ENCODE assay signal across 9 mouse cellular contexts in the genomic region with DNA sequence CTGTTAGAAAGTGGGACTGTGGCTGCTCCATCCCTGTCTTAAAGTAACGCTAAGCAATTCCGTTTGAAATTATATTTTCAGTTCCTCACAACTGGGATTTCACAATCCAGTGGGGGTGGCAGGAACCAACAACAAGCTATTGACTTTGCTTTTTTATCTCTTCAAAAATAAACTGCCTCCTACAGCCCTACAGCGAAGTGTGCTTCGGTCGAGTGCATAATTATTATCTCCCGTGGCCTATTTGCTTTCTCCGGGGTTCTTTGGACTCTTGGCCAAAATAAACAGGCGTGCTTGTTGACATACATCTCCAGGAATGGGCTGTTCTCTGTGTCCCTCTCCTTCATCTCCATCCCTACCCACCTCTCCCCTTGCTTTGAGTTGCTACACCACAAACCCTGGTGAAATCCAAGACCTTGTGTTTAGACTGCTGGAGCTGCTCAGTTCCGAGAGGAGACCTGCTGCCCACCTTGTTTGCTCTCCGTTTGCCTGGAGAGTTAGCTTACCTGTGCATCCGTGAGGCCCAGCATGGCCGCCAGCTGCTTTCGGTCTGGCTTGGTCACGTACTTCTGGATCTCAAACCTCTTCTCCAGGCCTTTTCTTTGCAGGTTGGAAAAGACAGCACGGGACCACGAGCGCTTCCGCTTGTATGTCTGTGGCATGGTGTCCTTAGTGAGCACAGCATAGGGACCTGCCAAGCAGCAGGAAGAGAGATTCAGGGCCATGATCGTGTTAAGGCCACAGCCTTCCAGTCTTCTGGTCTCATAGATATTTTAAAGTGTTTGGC. TPM values are rescaled to one million over a fixed set of nuclear protein-coding genes. Genes with fewer than 3 reads are reported as not detected.
DNase-seq lines count a peak whose midpoint lies in the region; ATAC-seq and TF ChIP-seq lines count a peak whose summit lies in the region.
"Had no signal": no experiment of that assay in that cellular context is flagged by ENCODE, and none has a peak within 500 bp of the region (broad histone marks: within the 10 kb centered on the region; RNA-seq: fewer than 3 reads in every experiment).

No protein-coding gene starts in this region.

- peaks cover 17% of the 10 kb centered on the region for H3K4me1 ChIP-seq in midbrain, embryonic 16.5 days (ENCODE audit: control insufficient read depth, insufficient read depth, low read length)
- 0 out of 2 replicates have a peak, but pooled peaks cover 4% of the 10 kb centered on the region for H3K4me1 ChIP-seq in midbrain, postnatal 0 days (ENCODE audit: insufficient read depth, low read length)
- H3K4me1 ChIP-seq in liver, embryonic 16.5 days (ENCODE audit: control insufficient read depth, low read depth, low read length), result peaks cover 14% of the 10 kb centered on the region
- peaks cover 21% of the 10 kb centered on the region for H3K4me1 ChIP-seq in stomach, embryonic 15.5 days

- peak; percentile 12 to 19 for DNase-seq in cerebellum, postnatal 25 days
- no peak for DNase-seq in cerebellum, postnatal 4 days (ENCODE audit: low spot score in 2 of 2)
- no peak for DNase-seq in midbrain, postnatal 0 days (ENCODE audit: low spot score)
- no peak for DNase-seq in cerebellum, adult 11-12 months
- no peak for DNase-seq in left cerebral cortex, postnatal 14 days (ENCODE audit: low spot score in 2 of 2)

- H3K36me3 ChIP-seq in midbrain, embryonic 16.5 days (ENCODE audit: control insufficient read depth, insufficient read depth, low read length), result no peaks in the 10 kb centered on the region
- H3K36me3 ChIP-seq in midbrain, postnatal 0 days (ENCODE audit: insufficient read depth, low read length), result no peaks in the 10 kb centered on the region
- no peaks in the 10 kb centered on the region for H3K36me3 ChIP-seq in liver, embryonic 16.5 days (ENCODE audit: control insufficient read depth, insufficient read depth)
- no peaks in the 10 kb centered on the region for H3K36me3 ChIP-seq in stomach, embryonic 15.5 days
- H3K36me3 ChIP-seq: midbrain, embryonic 15.5 days had no signal

- H3K4me3 ChIP-seq in midbrain, embryonic 16.5 days (ENCODE audit: low read depth, low read length), result 0 out of 2 replicates have a peak overlapping the region, but pooled peaks have one; percentile 5
- H3K4me3 ChIP-seq in midbrain, postnatal 0 days (ENCODE audit: low read depth, low read length), result no peak overlapping the region
- H3K4me3 ChIP-seq in liver, embryonic 16.5 days (ENCODE audit: low read depth, low read length), result peak overlapping the region; percentile 67
- peak overlapping the region; percentile 56 for H3K4me3 ChIP-seq in stomach, embryonic 15.5 days (replicated peaks)
- H3K4me3 ChIP-seq: midbrain, embryonic 15.5 days had no signal

- no peak overlapping the region for H3K9ac ChIP-seq in midbrain, embryonic 16.5 days (ENCODE audit: low read depth, low read length)
- H3K9ac ChIP-seq in midbrain, postnatal 0 days (replicated peaks; ENCODE audit: low read length, poor library complexity, severe bottlenecking), result no peak overlapping the region
- H3K9ac ChIP-seq in liver, embryonic 16.5 days (ENCODE audit: low read depth, low read length), result peak overlapping the region; percentile 35; the same call in 1 of the 2 replicates
- H3K9ac ChIP-seq in stomach, embryonic 15.5 days, result no peak overlapping the region
- H3K9ac ChIP-seq: midbrain, embryonic 15.5 days had no signal

- TF ChIP-seq CTCF in midbrain, postnatal 0 days (IDR thresholded peaks at IDR 0.05), result no peak

- no peaks in the 10 kb centered on the region for H3K9me3 ChIP-seq in midbrain, embryonic 16.5 days (replicated peaks; ENCODE audit: control insufficient read depth, low read length, poor library complexity, severe bottlenecking)
- no peaks in the 10 kb centered on the region for H3K9me3 ChIP-seq in midbrain, postnatal 0 days (ENCODE audit: low read length)
- H3K9me3 ChIP-seq in liver, embryonic 16.5 days (replicated peaks; ENCODE audit: control insufficient read depth, low read length), result no peaks in the 10 kb centered on the region
- no peaks in the 10 kb centered on the region for H3K9me3 ChIP-seq in stomach, embryonic 15.5 days
- H3K9me3 ChIP-seq: midbrain, embryonic 15.5 days had no signal

- H3K4me2 ChIP-seq in midbrain, embryonic 16.5 days (ENCODE audit: low read length), result no peak overlapping the region
- H3K4me2 ChIP-seq in midbrain, postnatal 0 days (ENCODE audit: low read depth, low read length, poor library complexity, severe bottlenecking), result no peak overlapping the region
- peak overlapping the region; percentile 14; the same call in 1 of the 2 replicates for H3K4me2 ChIP-seq in liver, embryonic 16.5 days (ENCODE audit: low read depth, low read length)
- peak overlapping the region; percentile 93 for H3K4me2 ChIP-seq in stomach, embryonic 15.5 days
- H3K4me2 ChIP-seq: midbrain, embryonic 15.5 days had no signal

- peaks cover 44% of the 10 kb centered on the region for H3K27me3 ChIP-seq in midbrain, embryonic 16.5 days (ENCODE audit: control insufficient read depth, insufficient read depth, low read depth, low read length)
- H3K27me3 ChIP-seq in midbrain, postnatal 0 days (ENCODE audit: insufficient read depth, low read length), result peaks cover 71% of the 10 kb centered on the region
- peaks cover 98% of the 10 kb centered on the region for H3K27me3 ChIP-seq in liver, embryonic 16.5 days (ENCODE audit: control insufficient read depth, insufficient read depth, low read depth, low read length)
- peaks cover 78% of the 10 kb centered on the region for H3K27me3 ChIP-seq in stomach, embryonic 15.5 days (replicated peaks)

- no peak for ATAC-seq in midbrain, embryonic 16.5 days
- no peak for ATAC-seq in midbrain, postnatal 0 days (ENCODE audit: low FRiP score)
- no peak for ATAC-seq in liver, embryonic 16.5 days (ENCODE audit: low read depth)
- ATAC-seq in stomach, embryonic 15.5 days (ENCODE audit: insufficient read depth, low FRiP score, low read depth), result no peak
- ATAC-seq: midbrain, embryonic 15.5 days had no signal

- intact Hi-C loops in left cerebral cortex, postnatal 14 days (cut with DNase I), result no loop called here

- WGBS in midbrain, embryonic 16.5 days, result under 1% methylated on average over 19 of the region's 19 CpGs
- WGBS in midbrain, postnatal 0 days, result 7% methylated on average over 19 of the region's 19 CpGs
- 30% methylated on average over 19 of the region's 19 CpGs for WGBS in liver, embryonic 16.5 days (ENCODE audit: insufficient replicate concordance)
- 15% methylated on average over 19 of the region's 19 CpGs for WGBS in stomach, embryonic 15.5 days

- no peak overlapping the region for H3K27ac ChIP-seq in midbrain, embryonic 16.5 days (ENCODE audit: low read length)
- H3K27ac ChIP-seq in midbrain, postnatal 0 days (ENCODE audit: low read depth, low read length), result no peak overlapping the region
- H3K27ac ChIP-seq in liver, embryonic 16.5 days (ENCODE audit: low read length), result 0 out of 2 replicates have a peak overlapping the region, but pooled peaks have one; percentile 39
- H3K27ac ChIP-seq in stomach, embryonic 15.5 days, result no peak overlapping the region
- H3K27ac ChIP-seq: midbrain, embryonic 15.5 days had no signal

RNA-seq across cellular contexts. Expression of a gene that starts 2.9 kb away (rescaled TPM):
- polyA plus RNA-seq in midbrain, embryonic 16.5 days (2015; fragmentation: Nextera tagmentation; extraction: Ambion mirVana), result 1.1 and 1.2 TPM in 2 replicates
- 0.71 and 1.5 TPM in 2 replicates for total RNA-seq in midbrain, postnatal 0 days (2014; rRNA removed)
- polyA plus RNA-seq in midbrain, postnatal 0 days (2015; fragmentation: Nextera tagmentation; extraction: Ambion mirVana), result 1.5 and 1.9 TPM in 2 replicates
- 5.1 and 6.5 TPM in 2 replicates for polyA plus RNA-seq in liver, embryonic 16.5 days (2015; fragmentation: Nextera tagmentation; extraction: Ambion mirVana)
- 23.2 and 23.4 TPM in 2 replicates for polyA plus RNA-seq in stomach, embryonic 15.5 days (2015; fragmentation: Nextera tagmentation; extraction: Ambion mirVana)
- 1 to 10 TPM in 1 of 2 experiments, under 1 TPM in 1; 0.64 to 1.4 TPM for total RNA-seq in left cerebral cortex, postnatal 14 days (2021)

Comparison
In these comparisons a context has a peak if more than half of its experiments do, and no peak if none do; other contexts are left out.
1. DNase-seq: peak in cerebellum, postnatal 25 days (2 of 2); none in cerebellum, postnatal 4 days (0 of 2), midbrain, postnatal 0 days (single experiment), cerebellum, adult 11-12 months (single experiment) and left cerebral cortex, postnatal 14 days (0 of 2).
2. H3K4me2 ChIP-seq: peak in liver, embryonic 16.5 days (single experiment) and stomach, embryonic 15.5 days (single experiment); none in midbrain, embryonic 16.5 days (single experiment) and midbrain, postnatal 0 days (single experiment).